Mouse (Mus musculus) midbrain, embryonic 15.5 days (tissue): ENCODE data around the gene Fgf7. TPM values are rescaled to one million over a fixed set of nuclear protein-coding genes. Genes with fewer than 3 reads are reported as not detected.

Source experiments
- ATAC-seq: fragments of 200-750 bp; cut with Nextera tagmentation; replicated peaks from 2 replicates; pipeline ENCODE4 v1.8.0; 2017; ENCODE audit warnings: moderate TSS enrichment
- H3K27ac ChIP-seq: fragments of 300-500 bp; sonication (generic); 2 replicates; pipeline ENCODE4 v1.5.1; 2015; ENCODE audit warnings: mild to moderate bottlenecking, inconsistent platforms
- H3K27me3 ChIP-seq: fragments of 300-500 bp; sonication (generic); replicated peaks from 2 replicates; pipeline ENCODE4 v1.6.1; 2015; ENCODE audit warnings: inconsistent platforms
- H3K36me3 ChIP-seq: fragments of 300-500 bp; sonication (generic); replicated peaks from 2 replicates; pipeline ENCODE4 v1.6.1; 2015; ENCODE audit warnings: inconsistent platforms
- H3K4me1 ChIP-seq: fragments of 300-500 bp; sonication (generic); 2 replicates; pipeline ENCODE4 v1.6.1; 2015; ENCODE audit warnings: inconsistent platforms
- H3K4me2 ChIP-seq: fragments of 300-500 bp; sonication (generic); 2 replicates; pipeline ENCODE4 v1.6.1; 2015; ENCODE audit warnings: inconsistent platforms, mild to moderate bottlenecking, moderate library complexity
- H3K4me3 ChIP-seq: fragments of 300-500 bp; sonication (generic); 2 replicates; pipeline ENCODE4 v1.5.1; 2015; ENCODE audit warnings: mild to moderate bottlenecking, inconsistent platforms
- H3K9ac ChIP-seq: fragments of 300-500 bp; sonication (generic); 2 replicates; pipeline ENCODE4 v1.6.1; 2015; ENCODE audit warnings: mild to moderate bottlenecking, inconsistent platforms
- H3K9me3 ChIP-seq: fragments of 300-500 bp; sonication (generic); 2 replicates; pipeline ENCODE4 v1.6.1; 2016; ENCODE audit warnings: inconsistent platforms
- WGBS: fragments of 180-500 bp; shearing (Covaris S2); methylation state at CpG from one replicate; pipeline ENCODE4 v1.1.7; 2015; ENCODE audit warnings: mixed read lengths; 5-methylcytosine and 5-hydroxymethylcytosine counted together
- polyA plus RNA-seq: library from polyadenylated mRNA; unstranded; fragments of >200 nt; fragmentation: Nextera tagmentation; extraction: Ambion mirVana; gene quantifications from 2 replicates; pipeline ENCODE4 v1.2.1, GENCODE M21; 2015

Fgf7 gene
- polyA plus RNA-seq, 1 experiment from 2014 or later, result 0.48 TPM

GRCm38 (mm10) chr2:126038221-126039000, 4.0 kb downstream of the Fgf7 start:
- no peak overlapping the region for H3K4me2 ChIP-seq
- H3K4me3 ChIP-seq, result no peak overlapping the region
- no peak overlapping the region for H3K27ac ChIP-seq
- WGBS, result 64% methylated on average over 7 of the region's 7 CpGs
- H3K4me1 ChIP-seq, result no peaks in the 10 kb centered on the region
- H3K9me3 ChIP-seq, result no peaks in the 10 kb centered on the region
- no peaks in the 10 kb centered on the region for H3K27me3 ChIP-seq
- ATAC-seq, result no peak
- no peaks in the 10 kb centered on the region for H3K36me3 ChIP-seq
- H3K9ac ChIP-seq, result no peak overlapping the region

GRCm38 (mm10) chr2:126039414-126039891, 5.0 kb downstream of the Fgf7 start:
- no peaks in the 10 kb centered on the region for H3K27me3 ChIP-seq
- 84% methylated on average over 4 of the region's 4 CpGs for WGBS
- H3K4me3 ChIP-seq, result no peak overlapping the region
- H3K4me2 ChIP-seq, result no peak overlapping the region
- H3K27ac ChIP-seq, result no peak overlapping the region
- no peaks in the 10 kb centered on the region for H3K4me1 ChIP-seq
- no peak overlapping the region for H3K9ac ChIP-seq
- no peak for ATAC-seq
- H3K36me3 ChIP-seq, result no peaks in the 10 kb centered on the region
- H3K9me3 ChIP-seq, result no peaks in the 10 kb centered on the region

- Histone ChIP-seq H3K9ac (no peak overlapping the region), H3K4me1 (no peaks in the 10 kb centered on the region), H3K4me3 (no peak overlapping the region), H3K27me3 (no peaks in the 10 kb centered on the region), H3K9me3 (no peaks in the 10 kb centered on the region), H3K36me3 (no peaks in the 10 kb centered on the region), H3K4me2 (no peak overlapping the region), H3K27ac (no peak overlapping the region)
- no peak for ATAC-seq
- 87% methylated on average over 2 of the region's 2 CpGs for WGBS
These were observed 6.2 kb downstream of the Fgf7 start for GRCm38 (mm10) chr2:126040651-126041050.

- Histone ChIP-seq H3K36me3 (no peaks in the 10 kb centered on the region), H3K9me3 (no peaks in the 10 kb centered on the region)
- 91% methylated on average over 6 of the region's 6 CpGs for WGBS
These were observed 6.8 kb downstream of the Fgf7 start for GRCm38 (mm10) chr2:126041237-126041636.

GRCm38 (mm10) chr2:126042674-126043073, 8.2 kb downstream of the Fgf7 start:
- Histone ChIP-seq H3K27me3 (no peaks in the 10 kb centered on the region), H3K4me3 (no peak overlapping the region), H3K36me3 (no peaks in the 10 kb centered on the region), H3K4me2 (no peak overlapping the region), H3K9me3 (no peaks in the 10 kb centered on the region), H3K4me1 (no peaks in the 10 kb centered on the region), H3K9ac (no peak overlapping the region), H3K27ac (no peak overlapping the region)
- 35% methylated on average over 3 of the region's 3 CpGs for WGBS
- no peak for ATAC-seq

More at GRCm38 (mm10) chr2:126041237-126041636, 6.8 kb downstream of the Fgf7 start:
- H3K4me2 ChIP-seq, result no peak overlapping the region
- H3K27ac ChIP-seq, result no peak overlapping the region
- no peak overlapping the region for H3K9ac ChIP-seq
- no peaks in the 10 kb centered on the region for H3K27me3 ChIP-seq
- no peak overlapping the region for H3K4me3 ChIP-seq
- no peaks in the 10 kb centered on the region for H3K4me1 ChIP-seq
- no peak for ATAC-seq

GRCm38 (mm10) chr2:126045621-126046020, 11.2 kb downstream of the Fgf7 start:
- H3K36me3 ChIP-seq, result no peaks in the 10 kb centered on the region
- no peak overlapping the region for H3K9ac ChIP-seq
- no peaks in the 10 kb centered on the region for H3K27me3 ChIP-seq
- no peaks in the 10 kb centered on the region for H3K9me3 ChIP-seq
- WGBS, result 94% methylated on average over 5 of the region's 5 CpGs
- no peaks in the 10 kb centered on the region for H3K4me1 ChIP-seq
- no peak overlapping the region for H3K27ac ChIP-seq
- H3K4me2 ChIP-seq, result no peak overlapping the region
- no peak for ATAC-seq
- no peak overlapping the region for H3K4me3 ChIP-seq

GRCm38 (mm10) chr2:126052749-126053557, 18.5 kb downstream of the Fgf7 start:
- Histone ChIP-seq H3K9ac (no peak overlapping the region), H3K27ac (no peak overlapping the region), H3K9me3 (no peaks in the 10 kb centered on the region), H3K27me3 (no peaks in the 10 kb centered on the region), H3K4me1 (no peaks in the 10 kb centered on the region), H3K4me3 (no peak overlapping the region), H3K36me3 (no peaks in the 10 kb centered on the region), H3K4me2 (no peak overlapping the region)
- ATAC-seq, result no peak
- WGBS, result 55% methylated on average over 6 of the region's 6 CpGs

GRCm38 (mm10) chr2:126053657-126054056, 19.2 kb downstream of the Fgf7 start:
- Histone ChIP-seq H3K4me3 (no peak overlapping the region), H3K9ac (no peak overlapping the region), H3K36me3 (no peaks in the 10 kb centered on the region), H3K27ac (no peak overlapping the region), H3K27me3 (no peaks in the 10 kb centered on the region), H3K4me1 (no peaks in the 10 kb centered on the region), H3K4me2 (no peak overlapping the region), H3K9me3 (no peaks in the 10 kb centered on the region)
- 73% methylated on average over 5 of the region's 5 CpGs for WGBS
- ATAC-seq, result no peak

- H3K4me1 ChIP-seq, result no peaks in the 10 kb centered on the region
- H3K4me2 ChIP-seq, result no peak overlapping the region
- H3K27me3 ChIP-seq, result no peaks in the 10 kb centered on the region
- no peak overlapping the region for H3K9ac ChIP-seq
- H3K9me3 ChIP-seq, result no peaks in the 10 kb centered on the region
- no peak overlapping the region for H3K4me3 ChIP-seq
- no peak for ATAC-seq
- H3K27ac ChIP-seq, result no peak overlapping the region
- 62% methylated on average over 4 of the region's 4 CpGs for WGBS
- H3K36me3 ChIP-seq, result no peaks in the 10 kb centered on the region
These were observed 26.1 kb downstream of the Fgf7 start for GRCm38 (mm10) chr2:126060595-126060994.

GRCm38 (mm10) chr2:126061037-126061773, 26.7 kb downstream of the Fgf7 start:
- Histone ChIP-seq H3K4me3 (no peak overlapping the region), H3K9ac (no peak overlapping the region), H3K4me2 (no peak overlapping the region), H3K4me1 (no peaks in the 10 kb centered on the region), H3K9me3 (no peaks in the 10 kb centered on the region), H3K27ac (no peak overlapping the region), H3K27me3 (no peaks in the 10 kb centered on the region), H3K36me3 (no peaks in the 10 kb centered on the region)
- no peak for ATAC-seq
- 63% methylated on average over 17 of the region's 17 CpGs for WGBS

- Histone ChIP-seq H3K27me3 (no peaks in the 10 kb centered on the region), H3K4me2 (no peak overlapping the region), H3K36me3 (no peaks in the 10 kb centered on the region), H3K9me3 (no peaks in the 10 kb centered on the region), H3K9ac (no peak overlapping the region), H3K27ac (no peak overlapping the region), H3K4me1 (no peaks in the 10 kb centered on the region), H3K4me3 (no peak overlapping the region)
- ATAC-seq, result no peak
- WGBS, result 85% methylated on average over 7 of the region's 7 CpGs
These were observed 28.4 kb downstream of the Fgf7 start for GRCm38 (mm10) chr2:126062876-126063275.

- Histone ChIP-seq H3K27ac (no peak overlapping the region), H3K27me3 (no peaks in the 10 kb centered on the region), H3K36me3 (no peaks in the 10 kb centered on the region), H3K4me2 (no peak overlapping the region), H3K4me1 (no peaks in the 10 kb centered on the region), H3K9ac (no peak overlapping the region), H3K9me3 (no peaks in the 10 kb centered on the region), H3K4me3 (no peak overlapping the region)
- ATAC-seq, result no peak
- 47% methylated on average over 2 of the region's 2 CpGs for WGBS
These were observed 30.4 kb downstream of the Fgf7 start for GRCm38 (mm10) chr2:126064814-126065213.
